Mouse (Mus musculus) liver, embryonic 12.5 days (tissue): ENCODE measurements around the gene Ash1l. TPM values are rescaled to one million over a fixed set of nuclear protein-coding genes. Genes with fewer than 3 reads are reported as not detected.

Experiments
- ATAC-seq: fragments of 200-750 bp; cut with Nextera tagmentation; 2 replicates; pipeline ENCODE4 v1.8.0; 2017; ENCODE audit warnings: moderate number of reproducible peaks, mild to moderate bottlenecking, moderate library complexity
- H3K27ac ChIP-seq: fragments of 300-500 bp; sonication (generic); 2 replicates; pipeline ENCODE4 v1.5.1; 2016; ENCODE audit warnings: mild to moderate bottlenecking
- H3K27me3 ChIP-seq: fragments of 300-500 bp; sonication (generic); replicated peaks from 2 replicates; pipeline ENCODE4 v1.6.1; 2016; ENCODE audit warnings: mild to moderate bottlenecking, moderate library complexity
- H3K36me3 ChIP-seq: fragments of 300-500 bp; sonication (generic); 2 replicates; pipeline ENCODE4 v1.6.1; 2016; ENCODE audit warnings: mild to moderate bottlenecking, moderate library complexity
- H3K4me1 ChIP-seq: fragments of 300-500 bp; sonication (generic); 2 replicates; pipeline ENCODE4 v1.6.1; 2016
- H3K4me2 ChIP-seq: fragments of 300-500 bp; sonication (generic); 2 replicates; pipeline ENCODE4 v1.6.1; 2016; ENCODE audit warnings: mild to moderate bottlenecking, moderate library complexity
- H3K4me3 ChIP-seq: fragments of 300-500 bp; sonication (generic); 2 replicates; pipeline ENCODE4 v1.5.1; 2016; ENCODE audit warnings: mild to moderate bottlenecking, moderate library complexity
- H3K9ac ChIP-seq: fragments of 300-500 bp; sonication (generic); 2 replicates; pipeline ENCODE4 v1.6.1; 2016; ENCODE audit warnings: mild to moderate bottlenecking, moderate library complexity
- H3K9me3 ChIP-seq: fragments of 300-500 bp; sonication (generic); replicated peaks from 2 replicates; pipeline ENCODE4 v1.6.1; 2016; ENCODE audit warnings: mild to moderate bottlenecking, moderate library complexity
- WGBS: fragments of 180-500 bp; shearing (Covaris S2); methylation state at CpG from one replicate; pipeline ENCODE4 v1.1.7; 2016; ENCODE audit not compliant: insufficient replicate concordance; 5-methylcytosine and 5-hydroxymethylcytosine counted together
- polyA plus RNA-seq: library from polyadenylated mRNA; unstranded; fragments of >200 nt; fragmentation: Nextera tagmentation; extraction: Ambion mirVana; gene quantifications from 2 replicates; pipeline ENCODE4 v1.2.1, GENCODE M21; 2016

Gene Ash1l
- polyA plus RNA-seq, result 8.0 and 8.9 TPM in 2 replicates

GRCm38 (mm10) chr3:88950576-88951326 lies at the start of gene Ash1l, which contains the start of gene Dap3:
Ash1l (plus strand) TSS chr3:88950622.
Dap3 (minus strand) TSS chr3:88951181.
- peak within 1 kb of the TSS; percentile 92 for H3K9ac ChIP-seq
- WGBS, result under 1% methylated on average over 33 of the region's 64 CpGs
- no peaks in the 10 kb centered on the region for H3K9me3 ChIP-seq
- H3K27ac ChIP-seq, result peak within 1 kb of the TSS; percentile 99
- peak; percentile 68 for ATAC-seq
- H3K4me3 ChIP-seq, result peak within 1 kb of the TSS; percentile 88
- no peaks in the 10 kb centered on the region for H3K27me3 ChIP-seq
- H3K4me1 ChIP-seq, result peaks cover 60% of the 10 kb centered on the region
- H3K4me2 ChIP-seq, result peak within 1 kb of the TSS; percentile 78
- H3K36me3 ChIP-seq, result no peaks in the 10 kb centered on the region

GRCm38 (mm10) chr3:88904803-88905202 lies 45.6 kb upstream of the Ash1l start:
- no peaks in the 10 kb centered on the region for H3K4me1 ChIP-seq
- no peak overlapping the region for H3K4me2 ChIP-seq
- no peaks in the 10 kb centered on the region for H3K9me3 ChIP-seq
- 77% methylated on average over 3 of the region's 3 CpGs for WGBS
- H3K27me3 ChIP-seq, result no peaks in the 10 kb centered on the region
- H3K9ac ChIP-seq, result no peak overlapping the region
- H3K4me3 ChIP-seq, result no peak overlapping the region
- H3K27ac ChIP-seq, result no peak overlapping the region
- ATAC-seq, result no peak
- peaks cover 93% of the 10 kb centered on the region for H3K36me3 ChIP-seq

- no peak overlapping the region for H3K4me2 ChIP-seq
- H3K27ac ChIP-seq, result no peak overlapping the region
- peaks cover 96% of the 10 kb centered on the region for H3K36me3 ChIP-seq
- WGBS, result 71% methylated on average over 6 of the region's 6 CpGs
- no peak overlapping the region for H3K9ac ChIP-seq
- no peaks in the 10 kb centered on the region for H3K4me1 ChIP-seq
- no peak for ATAC-seq
- no peaks in the 10 kb centered on the region for H3K27me3 ChIP-seq
- H3K9me3 ChIP-seq, result no peaks in the 10 kb centered on the region
- no peak overlapping the region for H3K4me3 ChIP-seq
Observed at GRCm38 (mm10) chr3:88905209-88905608, 45.2 kb upstream of the Ash1l start.

GRCm38 (mm10) chr3:88905741-88906140 lies 44.7 kb upstream of the Ash1l start:
- H3K27ac ChIP-seq, result no peak overlapping the region
- H3K27me3 ChIP-seq, result no peaks in the 10 kb centered on the region
- ATAC-seq, result no peak
- no peak overlapping the region for H3K4me2 ChIP-seq
- WGBS, result 84% methylated on average over 2 of the region's 2 CpGs
- H3K4me3 ChIP-seq, result no peak overlapping the region
- no peak overlapping the region for H3K9ac ChIP-seq
- H3K9me3 ChIP-seq, result no peaks in the 10 kb centered on the region
- no peaks in the 10 kb centered on the region for H3K4me1 ChIP-seq
- peaks cover 97% of the 10 kb centered on the region for H3K36me3 ChIP-seq

- 80% methylated on average over 6 of the region's 6 CpGs for WGBS
- H3K4me3 ChIP-seq, result no peak overlapping the region
- no peaks in the 10 kb centered on the region for H3K9me3 ChIP-seq
- H3K27ac ChIP-seq, result no peak overlapping the region
- H3K36me3 ChIP-seq, result peaks cover 99% of the 10 kb centered on the region
- H3K9ac ChIP-seq, result no peak overlapping the region
- no peaks in the 10 kb centered on the region for H3K27me3 ChIP-seq
- no peak overlapping the region for H3K4me2 ChIP-seq
- H3K4me1 ChIP-seq, result no peaks in the 10 kb centered on the region
- ATAC-seq, result no peak
Observed at GRCm38 (mm10) chr3:88906393-88907159, 43.8 kb upstream of the Ash1l start.

GRCm38 (mm10) chr3:88912585-88912984 lies 37.8 kb upstream of the Ash1l start:
- no peaks in the 10 kb centered on the region for H3K27me3 ChIP-seq
- peak overlapping the region; percentile 74 for H3K4me3 ChIP-seq
- H3K4me2 ChIP-seq, result peak overlapping the region; percentile 96
- ATAC-seq, result no peak
- no peaks in the 10 kb centered on the region for H3K9me3 ChIP-seq
- peaks cover 50% of the 10 kb centered on the region for H3K36me3 ChIP-seq
- WGBS, result 80% methylated on average over 7 of the region's 7 CpGs
- no peak overlapping the region for H3K27ac ChIP-seq
- peaks cover 20% of the 10 kb centered on the region for H3K4me1 ChIP-seq
- peak overlapping the region; percentile 79; the same call in 1 of the 2 replicates for H3K9ac ChIP-seq

GRCm38 (mm10) chr3:88913511-88914383 lies 36.7 kb upstream of the Ash1l start, which contains the start of gene Msto1:
Msto1 (minus strand) TSS chr3:88913999.
- WGBS, result under 1% methylated on average over 62 of the region's 62 CpGs
- H3K27ac ChIP-seq, result peak within 1 kb of the TSS; percentile 77
- no peaks in the 10 kb centered on the region for H3K27me3 ChIP-seq
- peaks cover 20% of the 10 kb centered on the region for H3K4me1 ChIP-seq
- H3K4me2 ChIP-seq, result peak within 1 kb of the TSS; percentile 96
- peak within 1 kb of the TSS; percentile 74 for H3K4me3 ChIP-seq
- peak within 1 kb of the TSS; percentile 79 for H3K9ac ChIP-seq
- peak; percentile 96 for ATAC-seq
- H3K9me3 ChIP-seq, result no peaks in the 10 kb centered on the region
- H3K36me3 ChIP-seq, result peaks cover 38% of the 10 kb centered on the region

GRCm38 (mm10) chr3:88914384-88914810 lies 36.0 kb upstream of the Ash1l start:
- 27% methylated on average over 8 of the region's 8 CpGs for whole genome bisulfite sequencing

GRCm38 (mm10) chr3:88918981-88919380 lies 31.4 kb upstream of the Ash1l start:
- no peak for ATAC-seq
- H3K36me3 ChIP-seq, result peaks cover 39% of the 10 kb centered on the region

More at GRCm38 (mm10) chr3:88914384-88914810, 36.0 kb upstream of the Ash1l start:
- Histone ChIP-seq H3K4me1 (peaks cover 20% of the 10 kb centered on the region), H3K27me3 (no peaks in the 10 kb centered on the region), H3K9ac (peak overlapping the region; percentile 79), H3K27ac (peak overlapping the region; percentile 77), H3K4me2 (peak overlapping the region; percentile 96), H3K4me3 (peak overlapping the region; percentile 74), H3K9me3 (no peaks in the 10 kb centered on the region), H3K36me3 (peaks cover 32% of the 10 kb centered on the region)
- ATAC-seq, result no peak

GRCm38 (mm10) chr3:88921411-88921810 lies 29.0 kb upstream of the Ash1l start:
- H3K27me3 ChIP-seq, result no peaks in the 10 kb centered on the region
- ATAC-seq, result no peak
- no peak overlapping the region for H3K9ac ChIP-seq
- no peak overlapping the region for H3K4me3 ChIP-seq
- H3K4me2 ChIP-seq, result no peak overlapping the region
- WGBS, result 89% methylated on average over 9 of the region's 9 CpGs
- H3K9me3 ChIP-seq, result peaks cover 5% of the 10 kb centered on the region; the same call in 1 of the 2 replicates
- H3K27ac ChIP-seq, result no peak overlapping the region
- peaks cover 63% of the 10 kb centered on the region for H3K36me3 ChIP-seq
- H3K4me1 ChIP-seq, result no peaks in the 10 kb centered on the region

More at GRCm38 (mm10) chr3:88918981-88919380, 31.4 kb upstream of the Ash1l start:
- no peak overlapping the region for H3K27ac ChIP-seq
- peaks cover 7% of the 10 kb centered on the region for H3K4me1 ChIP-seq
- H3K4me2 ChIP-seq, result no peak overlapping the region
- peaks cover 5% of the 10 kb centered on the region; the same call in 1 of the 2 replicates for H3K9me3 ChIP-seq
- no peak overlapping the region for H3K9ac ChIP-seq
- H3K4me3 ChIP-seq, result no peak overlapping the region
- H3K27me3 ChIP-seq, result no peaks in the 10 kb centered on the region
- 77% methylated on average over 13 of the region's 13 CpGs for WGBS

- H3K4me2 ChIP-seq, result no peak overlapping the region
- no peak overlapping the region for H3K27ac ChIP-seq
- no peak for ATAC-seq
- no peaks in the 10 kb centered on the region for H3K4me1 ChIP-seq
- H3K27me3 ChIP-seq, result no peaks in the 10 kb centered on the region
- 74% methylated on average over 8 of the region's 8 CpGs for WGBS
- no peak overlapping the region for H3K4me3 ChIP-seq
- H3K36me3 ChIP-seq, result peaks cover 90% of the 10 kb centered on the region
- H3K9ac ChIP-seq, result no peak overlapping the region
- H3K9me3 ChIP-seq, result peaks cover 5% of the 10 kb centered on the region; the same call in 1 of the 2 replicates
Observed at GRCm38 (mm10) chr3:88923989-88924591, 26.3 kb upstream of the Ash1l start.
